Mouse (Mus musculus) layer of hippocampus, postnatal 10 days (tissue): ENCODE results near the gene Tead3. TPM values are rescaled to one million over a fixed set of nuclear protein-coding genes. Genes with fewer than 3 reads are reported as not detected.
A peak's percentile ranks its signal among the peaks of the same experiment; 100 is the strongest.
"Not testable (repeated sequence)": the region's sequence is repeated elsewhere in the genome, so short reads cannot be mapped to it uniquely, and the experiment has no call there.

Experiments used
- DNase-seq, 2 experiments: peaks; one replicate each; pipeline ENCODE4 v3.0.0; 2021; ENCODE audit warnings: low spot score in 2 of 2
- total RNA-seq, 2 experiments: library from RNA; stranded (reverse); gene quantifications; 2 replicates each; pipeline ENCODE4 v1.2.3; 2021

Tead3 gene
- total RNA-seq, 2 experiments from 2014 or later: 5.6 to 6.1 TPM

- DNase-seq: no peak
These were observed 10.1 kb upstream of the Tead3 start for GRCm38 (mm10) chr17:28360531-28361277.

GRCm38 (mm10) chr17:28358576-28359261, 8.1 kb upstream of the Tead3 start:
- not testable (repeated sequence) for DNase-seq

- no peak for DNase-seq
These were observed 5.3 kb upstream of the Tead3 start for GRCm38 (mm10) chr17:28355871-28356270.

- DNase-seq: no peak
These were observed 1.4 kb upstream of the Tead3 start for GRCm38 (mm10) chr17:28352018-28352417.

- peak in 1 of 2 experiments; percentile 21 for DNase-seq
These were observed 805 bp upstream of the Tead3 start for GRCm38 (mm10) chr17:28351353-28351890.

GRCm38 (mm10) chr17:28349901-28350465, 634 bp downstream of the Tead3 start:
- peak in 1 of 2 experiments; percentile 20 for DNase-seq

GRCm38 (mm10) chr17:28349264-28349880, 1.2 kb downstream of the Tead3 start:
- DNase-seq: peak in 1 of 2 experiments; percentile 13

GRCm38 (mm10) chr17:28348211-28348610, 2.4 kb downstream of the Tead3 start:
- no peak for DNase-seq

- DNase-seq: no peak
These were observed 3.3 kb downstream of the Tead3 start for GRCm38 (mm10) chr17:28347327-28347726.

GRCm38 (mm10) chr17:28345882-28346281, 4.7 kb downstream of the Tead3 start:
- DNase-seq: no peak

GRCm38 (mm10) chr17:28345271-28345721, 5.3 kb downstream of the Tead3 start:
- DNase-seq: no peak

GRCm38 (mm10) chr17:28344670-28345069, 5.9 kb downstream of the Tead3 start:
- DNase-seq: no peak

GRCm38 (mm10) chr17:28344050-28344607, 6.5 kb downstream of the Tead3 start:
- DNase-seq: no peak

GRCm38 (mm10) chr17:28341091-28341490, 9.5 kb downstream of the Tead3 start:
- peak; percentile 78 to 86 for DNase-seq

GRCm38 (mm10) chr17:28340578-28340977, 10.0 kb downstream of the Tead3 start:
- no peak for DNase-seq

- DNase-seq: no peak
These were observed 13.1 kb downstream of the Tead3 start for GRCm38 (mm10) chr17:28337547-28337946.

- DNase-seq: no peak
These were observed 15.3 kb downstream of the Tead3 start for GRCm38 (mm10) chr17:28335267-28335666.

- no peak for DNase-seq
These were observed 17.6 kb downstream of the Tead3 start for GRCm38 (mm10) chr17:28332915-28333546.

GRCm38 (mm10) chr17:28332113-28332914, 18.3 kb downstream of the Tead3 start:
- DNase-seq: no peak
